Mouse (Mus musculus) C2C12 (cell line): ENCODE results near the gene Hoxa5.

ENCODE experiments used
- CEBPB ChIP-seq: IDR thresholded peaks from one replicate; pipeline ENCODE4 v1.6.1; 2011; ENCODE audit warnings: low read depth, mild to moderate bottlenecking, control low read depth, moderate library complexity
- CTCF ChIP-seq: IDR thresholded peaks from one replicate; pipeline ENCODE4 v1.5.1; 2011; ENCODE audit not compliant: control insufficient read depth, insufficient read depth, insufficient read length
- MAX ChIP-seq: IDR thresholded peaks from one replicate; pipeline ENCODE4 v1.6.1; 2011; ENCODE audit warnings: mild to moderate bottlenecking, control low read depth
- MYOD1 ChIP-seq: IDR thresholded peaks from one replicate; pipeline ENCODE4 v1.6.1; 2011; ENCODE audit warnings: low read depth; ENCODE audit not compliant: control insufficient read depth, insufficient read length
- MYOG ChIP-seq: IDR thresholded peaks from one replicate; pipeline ENCODE4 v1.6.1; 2011; ENCODE audit not compliant: control insufficient read depth, insufficient read length; ENCODE audit errors: extremely low read depth
- USF1 ChIP-seq: IDR thresholded peaks from one replicate; pipeline ENCODE4 v1.6.1; 2011; ENCODE audit warnings: low read depth, mild to moderate bottlenecking, control low read depth, moderate library complexity

GRCm38 (mm10) chr6:52190410-52190809 is 14.0 kb downstream of the Hoxa5 start:
- TF ChIP-seq MYOD1 (no peak), CTCF (no peak), USF1 (no peak), MAX (no peak), MYOG (no peak), CEBPB (no peak)
